Mouse (Mus musculus) thymus, postnatal 36 days (tissue): ENCODE results near the gene 0610010K14Rik.

Source experiments
- DNase-seq, 2 experiments: peaks; one replicate each; pipeline ENCODE4 v3.0.0; 2022; ENCODE audit warnings: mixed read lengths in 2 of 2

Gene 0610010K14Rik

DNA sequence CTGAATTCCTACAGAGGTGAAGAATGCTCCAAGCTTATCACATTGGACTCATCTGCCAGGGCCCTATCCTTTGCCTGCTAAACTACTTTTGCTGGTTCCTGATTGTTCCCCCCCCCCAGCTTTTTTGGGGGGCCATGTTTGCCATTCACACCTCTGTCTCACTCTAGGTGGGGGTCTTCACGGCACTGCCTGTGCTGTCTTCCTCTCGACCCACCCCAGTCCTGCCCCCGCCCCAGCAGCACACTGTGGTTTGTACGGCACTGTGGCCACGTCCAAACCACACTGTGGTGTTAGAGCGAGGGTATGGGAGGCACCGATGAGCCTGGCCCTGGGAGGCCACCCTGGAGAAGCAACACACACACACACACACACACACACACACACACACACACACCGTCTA, 3.2 kb downstream of the 0610010K14Rik start:
- no peak for DNase-seq

DNA sequence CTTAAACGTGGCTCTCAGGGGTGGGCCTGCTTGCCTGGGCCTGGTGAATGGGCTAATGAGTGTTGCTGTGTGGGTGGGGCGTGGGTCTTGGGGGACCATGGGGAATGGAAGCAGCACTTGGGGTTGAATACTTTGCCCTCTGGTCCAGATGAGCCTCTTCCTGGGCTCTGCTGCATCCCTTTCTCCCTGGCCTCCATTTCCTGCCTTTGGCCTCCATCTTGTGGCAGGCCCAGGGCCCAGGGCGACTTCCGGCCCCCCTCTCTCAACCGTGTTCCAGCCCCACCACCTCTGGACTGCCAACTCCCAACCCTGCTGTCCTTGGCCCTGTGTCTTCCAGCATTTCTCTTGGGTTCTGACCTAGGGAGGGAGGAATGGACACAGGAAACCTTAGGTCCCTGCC, 3.7 kb downstream of the 0610010K14Rik start:
- no peak for DNase-seq

DNA sequence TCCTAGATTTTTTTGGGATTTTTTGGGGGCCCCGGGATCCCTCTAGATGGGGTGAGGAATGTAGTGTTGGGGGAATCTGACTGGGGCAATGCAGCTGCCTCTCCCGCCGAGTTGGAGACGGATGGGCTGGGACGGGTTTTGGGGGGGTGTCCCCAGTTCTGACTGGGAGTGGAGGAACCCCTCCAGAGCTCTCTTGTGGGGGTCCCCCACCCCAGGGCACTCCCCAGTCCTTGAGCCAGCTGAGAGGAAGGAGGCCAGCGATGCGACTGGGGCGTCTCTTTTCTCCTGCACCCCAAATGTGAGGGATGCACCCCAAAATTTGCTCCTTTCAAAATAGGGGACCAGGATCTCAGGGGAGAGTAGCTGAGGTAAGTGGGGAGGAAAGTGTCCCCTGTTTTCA, 4.7 kb downstream of the 0610010K14Rik start:
- DNase-seq: no peak

DNA sequence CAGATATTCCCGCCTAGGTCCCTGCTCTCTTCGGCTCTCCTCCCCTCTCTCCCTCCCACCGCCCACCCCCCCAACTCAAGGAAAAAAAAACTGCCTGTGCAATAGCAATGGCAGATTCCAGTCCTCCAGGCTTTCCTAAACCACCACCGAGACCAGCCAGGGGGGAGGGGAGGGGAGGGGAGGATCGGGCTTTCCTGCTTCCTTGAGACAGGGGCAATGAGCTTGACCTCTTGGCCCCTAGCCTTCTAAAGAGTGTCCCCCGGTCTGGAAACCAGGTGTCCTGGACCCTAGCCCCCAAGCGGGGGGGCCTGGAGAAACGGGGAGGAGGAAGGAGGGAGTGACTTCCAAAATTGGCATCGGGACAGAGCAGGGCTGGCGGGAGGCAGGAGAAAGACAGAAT, 5.2 kb downstream of the 0610010K14Rik start:
- no peak for DNase-seq

DNA sequence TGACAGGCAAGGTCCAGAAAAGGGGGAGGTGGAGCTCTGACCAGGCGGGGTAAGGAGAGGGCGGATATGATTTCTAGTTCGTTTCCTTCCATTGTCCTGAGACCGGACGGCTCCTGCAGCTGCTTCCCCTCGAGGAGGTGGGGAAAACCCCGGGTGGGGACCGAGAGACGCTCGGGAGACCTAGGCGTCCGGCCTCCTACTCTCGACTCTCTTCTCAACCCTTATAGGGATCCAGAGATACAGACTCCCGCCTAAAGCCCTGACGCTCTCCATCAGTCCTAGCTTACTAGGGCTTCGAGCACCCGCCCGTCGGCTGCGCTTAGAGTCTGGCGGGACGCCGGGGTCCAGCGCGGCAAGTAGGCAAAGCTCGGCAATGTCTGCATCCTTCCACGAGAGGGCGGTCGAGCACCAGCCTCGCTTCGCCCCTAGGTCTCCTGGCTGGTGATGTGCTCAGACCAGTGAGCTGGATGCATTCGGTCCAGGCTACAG, 7.4 kb downstream of the 0610010K14Rik start:
- DNase-seq: peak; percentile 78 to 82

DNA sequence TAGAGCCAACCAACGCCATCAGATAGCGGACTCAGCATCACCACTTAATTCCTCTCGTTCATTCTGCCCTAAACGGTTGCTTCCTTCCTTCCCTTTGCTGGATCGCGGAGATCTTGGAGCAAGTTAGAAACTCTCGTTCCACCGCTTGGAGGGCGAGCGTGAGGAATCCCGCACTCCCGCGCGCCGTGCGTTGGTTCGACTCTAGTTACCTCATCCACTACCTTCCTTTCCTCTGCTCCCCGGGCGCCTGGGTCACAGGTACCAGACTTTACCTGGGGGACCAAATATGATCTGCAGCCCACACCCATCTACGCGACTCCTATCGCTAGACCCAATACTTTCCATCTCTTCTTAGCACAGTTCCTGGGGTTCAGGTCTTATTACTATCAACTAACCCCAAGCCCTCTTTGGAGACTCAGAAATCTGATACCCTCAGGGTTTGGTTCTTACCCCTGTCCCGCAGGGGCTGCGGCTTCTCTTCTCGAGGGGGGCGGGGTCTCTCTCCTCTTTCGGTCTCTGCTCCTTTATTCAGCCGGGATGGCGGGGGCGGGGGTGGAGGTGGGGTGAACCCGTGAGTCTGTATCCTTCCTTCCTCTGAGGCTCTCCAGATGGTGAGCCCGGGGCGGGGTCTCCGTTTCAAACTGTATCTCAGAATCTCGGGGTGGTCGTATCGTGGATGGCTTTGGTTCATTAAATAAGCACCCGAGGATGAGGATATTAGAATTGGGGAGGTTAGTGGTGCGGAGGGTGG, 8.3 kb downstream of the 0610010K14Rik start, which contains the start of gene Bcl6b:
TSS of gene Bcl6b (minus strand) at position 539 of the 751 bp plus-strand sequence.
- DNase-seq: peak in 1 of 2 experiments; percentile 45

DNA sequence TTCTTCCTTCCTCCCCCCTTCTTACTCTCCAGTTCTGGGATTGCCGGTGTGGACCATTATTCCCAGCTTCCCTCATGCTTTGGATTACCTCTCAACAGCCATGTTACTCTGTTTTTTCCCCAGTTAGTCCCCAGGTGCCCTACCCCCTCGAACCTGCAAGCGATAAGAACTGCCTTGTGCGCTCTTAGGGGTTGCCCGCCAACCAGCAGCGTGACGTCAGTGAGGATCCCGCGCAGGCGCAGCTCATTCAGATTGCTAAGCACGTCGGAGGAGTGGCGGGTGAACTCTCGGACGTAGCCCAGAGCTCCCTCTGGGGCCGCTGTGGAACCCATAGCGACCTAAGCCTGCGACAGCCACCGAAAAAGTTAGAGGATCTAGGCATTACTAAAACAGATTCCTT, 8.9 kb downstream of the 0610010K14Rik start:
- DNase-seq: peak; percentile 78 to 82

DNA sequence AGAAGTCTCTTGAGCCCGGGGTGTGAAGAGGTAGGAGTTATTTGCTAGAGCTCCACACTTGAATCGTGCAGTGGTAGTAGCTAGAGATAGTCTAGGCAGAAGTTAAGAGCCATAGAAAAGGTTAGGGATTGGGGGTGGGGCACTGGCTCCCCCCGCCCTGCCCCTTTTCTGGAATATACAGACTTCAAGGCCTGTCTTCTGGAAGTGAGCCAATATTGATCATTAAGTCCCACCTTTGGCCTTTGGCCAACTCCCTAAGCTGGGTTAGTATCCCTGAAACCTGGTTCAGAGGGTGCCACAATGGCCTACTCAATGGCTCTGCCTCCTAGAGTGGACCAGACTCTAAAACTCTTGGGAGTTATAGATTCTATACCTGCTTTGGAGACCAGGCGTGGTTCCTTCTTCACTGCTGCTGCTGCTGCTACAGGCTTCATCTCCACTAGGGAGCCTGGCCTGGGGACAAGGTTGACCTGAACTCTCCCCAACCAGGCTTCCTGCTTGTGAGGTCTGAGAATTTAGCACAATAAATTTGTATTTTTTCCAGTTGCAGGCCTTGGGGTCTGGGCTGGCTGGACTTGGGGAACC, 10.0 kb downstream of the 0610010K14Rik start:
- DNase-seq: no peak

DNA sequence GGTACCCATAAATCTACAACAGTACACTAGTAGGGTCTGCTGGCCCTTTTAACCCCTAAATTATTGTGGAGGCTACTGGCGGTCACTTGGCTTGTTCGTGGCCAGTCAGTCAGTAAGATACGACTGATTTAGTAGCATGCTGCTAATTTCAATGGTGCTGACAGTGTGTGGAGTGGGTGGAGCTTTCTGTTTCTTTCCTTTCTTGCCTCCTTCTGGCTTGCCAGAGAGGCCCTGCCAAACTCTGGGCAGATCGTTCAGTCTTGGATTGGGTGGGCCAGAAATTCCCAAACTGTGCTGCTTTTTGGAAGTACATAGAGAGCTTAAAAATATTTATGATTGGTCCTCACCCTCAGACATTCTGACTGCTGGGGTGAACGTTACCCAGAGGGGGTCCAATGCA, 10.6 kb downstream of the 0610010K14Rik start:
- DNase-seq: no peak

DNA sequence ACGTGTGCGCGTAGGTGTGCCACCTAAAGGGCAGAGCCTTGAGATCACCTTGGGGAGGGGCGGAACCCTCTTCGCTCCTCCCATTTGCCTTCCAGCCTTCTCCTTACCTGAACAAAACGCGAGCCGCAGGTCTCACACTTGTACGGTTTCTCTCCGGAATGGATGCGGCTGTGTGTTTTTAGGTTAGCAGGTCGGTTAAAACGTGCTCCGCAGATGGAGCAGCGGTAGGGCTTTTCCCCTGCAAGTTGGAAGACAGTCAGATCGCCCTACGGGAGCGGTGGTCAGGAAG, 11.2 kb downstream of the 0610010K14Rik start:
- no peak for DNase-seq

DNA sequence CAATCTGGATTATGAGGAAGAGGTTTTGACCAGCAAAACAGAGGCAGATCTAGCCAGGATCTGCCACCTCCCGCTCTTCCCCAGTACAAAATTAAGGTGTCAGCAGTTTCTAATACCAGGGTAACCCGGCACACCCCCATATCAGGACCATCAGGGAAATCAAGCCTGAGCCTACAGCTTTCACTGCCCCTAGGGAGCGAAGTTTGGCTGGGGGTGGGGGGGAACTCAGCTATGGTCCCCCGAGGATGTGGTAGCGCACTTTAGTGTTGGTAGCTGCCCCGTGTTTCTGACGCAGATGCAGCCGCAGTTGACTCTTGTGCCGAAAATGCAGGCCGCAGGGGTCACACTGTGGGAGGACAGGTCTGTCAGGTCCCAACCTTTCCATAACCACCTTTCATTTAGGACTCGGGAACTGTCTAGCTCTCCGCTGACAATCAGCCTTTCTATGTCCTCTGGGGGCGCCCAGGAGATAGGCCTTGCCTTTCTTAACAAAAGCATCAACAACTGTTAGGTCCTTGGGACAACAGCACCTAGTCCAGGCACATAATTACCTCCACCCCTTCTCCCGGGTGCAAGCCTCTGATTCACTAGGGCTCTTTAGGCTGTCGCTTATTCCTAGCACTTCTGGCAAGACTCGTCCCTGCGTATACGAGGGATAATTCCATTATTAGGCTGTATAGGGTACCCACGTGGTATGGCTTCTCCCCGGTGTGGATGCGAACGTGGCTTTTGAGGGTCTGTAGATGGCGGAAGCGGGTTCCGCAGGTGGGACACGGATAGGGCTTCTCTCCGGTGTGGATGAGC, 11.7 kb downstream of the 0610010K14Rik start:
- no peak for DNase-seq

DNA sequence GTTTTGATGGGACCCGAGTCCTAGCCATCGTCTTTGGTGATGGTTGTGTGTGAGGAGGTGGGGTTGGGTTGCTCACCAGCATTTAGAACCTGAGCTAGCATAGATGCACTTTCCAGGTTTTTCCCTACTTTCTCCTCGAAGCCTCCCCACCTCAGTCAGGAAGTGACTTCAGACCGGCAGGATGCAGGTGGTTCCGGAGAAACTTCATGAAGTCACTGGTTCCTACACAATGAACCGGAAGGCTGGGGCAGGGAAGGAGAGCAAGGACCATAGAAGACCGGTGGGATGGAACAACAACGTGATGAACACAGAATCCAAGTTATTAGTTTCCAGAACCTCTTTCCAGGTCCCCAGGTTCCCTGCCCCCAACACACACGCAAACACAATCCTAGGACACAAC, 14.0 kb downstream of the 0610010K14Rik start:
- DNase-seq: peak in 1 of 2 experiments; percentile 9

DNA sequence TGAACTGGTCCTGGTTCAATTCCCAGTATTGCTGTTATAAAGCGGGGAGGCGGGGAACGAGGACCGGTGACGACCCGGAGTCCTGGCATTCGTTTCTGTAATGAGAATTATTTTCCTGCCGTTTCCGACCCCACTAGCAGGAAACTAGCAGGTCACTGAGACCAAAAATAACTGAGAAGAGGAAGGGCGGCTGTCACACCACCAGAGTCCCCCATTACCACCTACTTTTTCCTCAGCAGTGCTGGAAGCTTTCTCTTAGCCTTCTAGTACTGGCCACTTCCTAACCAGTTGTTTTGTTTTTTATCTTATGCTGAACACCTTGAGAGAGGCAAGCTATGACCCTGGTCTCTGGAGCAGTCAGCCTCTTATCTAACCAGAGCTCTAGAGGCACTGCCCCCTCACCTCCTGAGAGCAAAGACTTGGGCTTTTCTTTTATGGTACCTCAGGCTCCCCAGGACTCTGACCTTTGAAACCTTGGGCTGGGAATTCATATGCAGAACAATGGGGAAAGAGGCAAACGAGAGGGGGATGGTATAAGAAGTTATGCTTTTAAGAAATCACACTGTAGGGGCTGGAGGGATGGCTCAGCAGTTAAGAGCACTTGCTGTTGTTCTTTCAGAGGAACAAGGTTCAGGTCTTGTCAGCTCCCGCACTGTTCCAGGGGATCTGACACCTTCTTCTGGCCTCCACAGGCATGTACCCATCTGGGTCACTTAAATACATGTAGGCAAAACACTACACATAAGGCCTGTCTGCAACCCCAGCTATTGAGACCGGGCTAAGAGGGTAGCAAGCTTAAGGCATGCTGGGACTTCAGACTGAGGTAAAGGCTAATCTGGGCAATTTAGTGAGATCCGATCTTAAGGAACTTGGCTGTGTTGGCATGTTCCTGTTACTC, 15.9 kb downstream of the 0610010K14Rik start:
- no peak for DNase-seq

DNA sequence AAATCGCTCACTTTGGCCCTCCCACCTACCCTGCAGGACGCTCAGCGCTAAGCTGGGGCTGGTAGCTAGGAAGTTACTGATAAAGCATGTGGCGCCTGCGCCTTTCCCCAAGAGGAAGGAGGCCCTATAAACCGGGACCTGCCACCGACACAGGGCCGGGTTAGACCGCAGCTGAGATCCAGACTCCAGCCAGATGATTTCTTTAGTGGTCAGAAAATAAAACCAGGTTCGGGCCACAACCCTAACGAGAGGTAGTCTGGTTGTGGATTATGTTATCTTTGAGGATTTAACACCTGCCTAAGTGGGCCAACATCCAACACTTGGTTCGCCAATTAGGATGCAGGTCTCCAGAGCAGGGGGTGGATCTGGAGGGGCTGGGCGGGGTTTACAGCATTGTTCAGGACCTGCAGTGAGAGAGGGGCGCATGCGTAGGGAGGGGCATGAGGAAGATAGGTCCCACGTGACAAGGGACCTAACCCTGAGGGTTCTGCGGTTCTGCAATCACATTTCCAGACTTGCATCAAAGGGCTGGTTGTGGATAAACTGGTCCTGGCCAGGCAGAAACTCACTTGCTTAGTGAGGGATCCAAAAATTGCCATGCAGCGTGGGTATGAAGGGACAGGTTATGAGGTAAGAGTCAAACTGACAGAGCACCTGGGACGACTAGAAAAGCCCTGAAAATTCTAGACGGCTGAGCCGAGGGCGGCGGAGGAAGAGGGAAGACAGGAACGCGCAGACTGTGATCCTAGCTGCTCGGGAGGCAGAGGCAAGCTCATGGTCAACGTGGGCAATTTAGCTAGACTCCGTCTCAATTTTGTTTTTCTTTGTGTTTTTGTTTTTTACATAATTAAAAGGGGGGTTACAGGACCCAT, 16.7 kb downstream of the 0610010K14Rik start, which contains the start of gene Slc16a13:
TSS of gene Slc16a13 (minus strand) at position 334 of the 872 bp plus-strand sequence.
- peak; percentile 86 to 91 for DNase-seq

DNA sequence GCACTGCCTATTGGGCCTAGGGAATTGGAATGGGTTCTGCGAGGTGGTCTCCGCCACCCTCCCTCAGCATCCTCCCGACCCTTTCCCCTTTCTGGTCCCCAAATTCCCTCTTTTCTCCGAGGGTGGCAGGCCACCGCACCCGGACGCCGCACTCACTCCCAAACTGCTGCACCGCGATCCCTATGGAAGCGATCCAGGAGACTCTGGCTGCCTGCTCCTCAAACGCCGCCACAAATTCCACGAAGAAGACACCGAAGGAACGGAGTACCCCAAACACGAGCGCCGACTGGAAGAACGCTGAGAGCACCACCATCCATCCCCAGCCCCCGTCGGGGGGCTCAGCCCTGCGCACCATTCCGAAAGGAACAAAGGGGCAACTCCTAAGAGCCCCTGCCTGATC, 17.4 kb downstream of the 0610010K14Rik start:
- DNase-seq: no peak

DNA sequence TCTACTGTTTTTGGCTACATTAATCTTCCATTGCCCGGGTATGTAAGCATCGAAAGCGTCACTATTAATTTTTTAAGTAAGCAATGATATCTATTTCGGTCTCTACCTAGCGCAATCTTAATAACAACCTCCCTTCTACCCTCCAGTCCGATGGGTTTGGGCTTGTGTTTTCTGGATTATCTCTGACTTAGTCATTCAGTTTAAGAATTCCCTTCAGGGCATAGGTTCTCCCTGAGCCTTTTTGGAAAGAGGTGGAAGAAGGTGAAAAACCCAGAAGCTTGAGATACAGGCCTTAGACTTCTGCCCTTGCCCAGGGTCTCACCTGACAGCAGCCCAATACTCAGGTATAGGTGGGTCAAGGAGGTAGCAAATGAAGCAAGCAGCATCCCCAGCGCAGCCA, 17.8 kb downstream of the 0610010K14Rik start:
- no peak for DNase-seq

DNA sequence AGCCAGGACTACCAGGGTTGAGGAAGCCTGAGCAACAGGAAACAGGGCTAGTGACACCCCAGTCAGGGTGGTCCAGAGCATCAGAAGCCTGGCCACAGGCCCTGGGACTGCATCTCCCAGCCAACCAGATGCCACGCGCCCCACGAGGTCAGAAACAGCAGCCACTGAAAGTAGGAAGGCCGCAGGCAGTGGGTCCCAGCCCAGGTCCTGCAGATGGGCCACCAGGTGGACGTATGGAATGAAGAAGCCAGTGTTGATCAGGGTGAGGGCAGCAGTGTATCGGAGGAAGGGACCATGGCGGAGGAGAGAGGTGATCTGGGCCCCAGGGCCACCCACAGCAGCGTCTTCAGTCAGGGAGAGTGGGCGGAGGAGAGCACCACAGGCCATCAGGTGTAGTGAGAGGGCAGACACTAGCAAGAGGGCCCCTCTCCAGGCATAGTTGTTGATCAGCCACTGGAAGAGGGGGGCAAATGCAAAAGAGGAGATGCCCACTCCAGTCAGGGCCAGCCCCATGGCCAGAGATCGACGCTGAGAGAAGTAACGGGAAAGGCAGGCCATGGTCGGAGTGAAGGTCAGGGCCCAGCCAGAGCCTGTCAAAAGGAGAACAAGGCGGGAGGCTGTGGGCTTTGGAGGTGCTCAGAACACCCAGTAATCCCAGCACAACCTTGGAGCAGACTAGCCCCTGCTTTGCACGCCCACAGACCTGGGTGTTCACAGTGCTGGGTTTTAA, 18.8 kb downstream of the 0610010K14Rik start:
- DNase-seq: peak in 1 of 2 experiments; percentile 13

DNA sequence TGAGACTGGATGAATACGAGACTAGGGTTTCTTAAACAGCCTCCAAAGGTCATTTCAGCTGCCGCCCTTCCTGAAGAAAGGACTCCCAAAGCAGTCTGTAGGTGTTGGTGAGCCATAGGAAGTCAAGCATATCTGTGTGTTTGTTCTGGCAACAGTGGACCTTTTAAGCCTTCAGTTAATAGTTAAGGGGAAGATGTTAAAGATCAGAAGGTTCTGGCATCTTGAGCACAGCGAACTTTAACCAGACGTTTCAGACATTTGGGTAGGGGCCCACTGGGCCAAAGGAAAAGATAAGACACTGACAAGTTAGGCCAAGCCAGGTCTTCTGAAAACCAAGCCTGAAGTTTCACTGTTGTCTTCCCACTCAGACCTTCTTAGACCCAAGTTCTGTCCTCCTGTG, 19.7 kb downstream of the 0610010K14Rik start:
- DNase-seq: no peak

DNA sequence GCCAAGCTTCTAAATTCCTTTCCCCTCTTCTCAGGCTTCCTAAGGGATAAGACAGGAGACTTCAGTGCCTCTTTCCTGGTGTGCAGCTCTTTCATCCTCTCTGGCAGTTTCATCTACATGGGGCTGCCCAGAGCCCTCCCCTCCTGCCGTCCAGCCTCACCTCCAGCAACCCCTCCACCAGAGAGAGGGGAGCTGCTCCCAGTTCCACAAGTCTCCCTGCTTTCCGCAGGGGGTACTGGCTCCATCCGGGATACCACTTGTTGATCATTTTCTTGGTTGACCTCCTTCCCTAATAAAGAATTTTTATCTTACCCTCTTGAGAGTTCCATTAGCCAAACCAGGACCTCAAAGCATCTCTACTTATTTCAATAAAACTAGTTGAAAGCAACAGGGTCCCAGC, 21.6 kb downstream of the 0610010K14Rik start:
- DNase-seq: no peak

DNA sequence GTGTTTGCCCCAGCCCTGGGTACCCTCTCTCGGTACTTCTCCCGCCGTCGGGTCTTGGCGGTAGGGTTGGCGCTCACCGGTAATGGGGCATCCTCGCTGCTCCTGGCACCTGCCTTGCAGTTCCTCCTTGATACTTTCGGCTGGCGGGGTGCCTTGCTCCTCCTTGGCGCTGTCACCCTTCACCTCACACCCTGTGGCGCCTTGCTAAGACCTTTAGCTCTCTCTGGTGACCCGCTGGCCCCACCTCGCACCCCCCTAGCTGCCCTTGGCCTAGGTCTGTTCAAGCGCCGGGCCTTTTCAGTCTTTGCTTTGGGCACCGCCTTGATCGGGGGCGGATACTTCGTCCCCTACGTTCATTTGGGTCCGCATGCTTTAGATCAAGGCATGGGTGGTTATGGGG, 22.4 kb downstream of the 0610010K14Rik start:
- DNase-seq: peak in 1 of 2 experiments; percentile 9

DNA sequence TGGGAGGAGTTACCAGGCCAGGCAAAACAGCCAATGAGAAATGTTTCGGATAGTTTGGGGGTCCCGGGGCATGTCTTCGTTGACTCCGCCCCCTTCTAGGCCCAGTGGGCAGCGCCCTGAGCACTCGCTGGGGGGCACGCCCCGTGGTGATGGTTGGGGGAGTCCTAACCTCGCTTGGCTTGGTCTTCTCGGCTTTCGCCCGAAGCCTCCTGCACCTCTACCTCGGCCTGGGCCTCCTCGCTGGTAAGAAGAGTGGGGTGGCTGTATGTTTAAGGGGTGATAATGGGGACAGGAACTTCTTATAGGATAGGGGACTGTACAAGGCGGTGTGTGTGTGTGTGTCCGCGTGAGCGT, 22.9 kb downstream of the 0610010K14Rik start:
- DNase-seq: no peak
